Mouse (Mus musculus): ENCODE results near the gene Selenow.

GRCm38 (mm10) chr7:15945721-15946536 is 23.7 kb upstream of the Selenow start, which contains the start of gene Nop53:
- TF ChIP-seq CTCF (IDR thresholded peaks at IDR 0.05; ENCODE audit: borderline replicate concordance, control insufficient read depth, extremely low read depth, insufficient read depth, low read length, poor library complexity) (no peak), POLR2A (IDR thresholded peaks at IDR 0.05; ENCODE audit: control insufficient read depth, extremely low read depth, insufficient read depth, low read length, poor library complexity) (peak; percentile 60; the same call in 1 of the 2 replicates)

Data from thymus, adult 2 months (tissue).